Mouse (Mus musculus): ENCODE data around the gene Smad3. TPM values are rescaled to one million over a fixed set of nuclear protein-coding genes. Genes with fewer than 3 reads are reported as not detected.

Gene Smad3
- polyA plus RNA-seq, 1 experiment from 2014 or later, result 5.3 TPM

DNA sequence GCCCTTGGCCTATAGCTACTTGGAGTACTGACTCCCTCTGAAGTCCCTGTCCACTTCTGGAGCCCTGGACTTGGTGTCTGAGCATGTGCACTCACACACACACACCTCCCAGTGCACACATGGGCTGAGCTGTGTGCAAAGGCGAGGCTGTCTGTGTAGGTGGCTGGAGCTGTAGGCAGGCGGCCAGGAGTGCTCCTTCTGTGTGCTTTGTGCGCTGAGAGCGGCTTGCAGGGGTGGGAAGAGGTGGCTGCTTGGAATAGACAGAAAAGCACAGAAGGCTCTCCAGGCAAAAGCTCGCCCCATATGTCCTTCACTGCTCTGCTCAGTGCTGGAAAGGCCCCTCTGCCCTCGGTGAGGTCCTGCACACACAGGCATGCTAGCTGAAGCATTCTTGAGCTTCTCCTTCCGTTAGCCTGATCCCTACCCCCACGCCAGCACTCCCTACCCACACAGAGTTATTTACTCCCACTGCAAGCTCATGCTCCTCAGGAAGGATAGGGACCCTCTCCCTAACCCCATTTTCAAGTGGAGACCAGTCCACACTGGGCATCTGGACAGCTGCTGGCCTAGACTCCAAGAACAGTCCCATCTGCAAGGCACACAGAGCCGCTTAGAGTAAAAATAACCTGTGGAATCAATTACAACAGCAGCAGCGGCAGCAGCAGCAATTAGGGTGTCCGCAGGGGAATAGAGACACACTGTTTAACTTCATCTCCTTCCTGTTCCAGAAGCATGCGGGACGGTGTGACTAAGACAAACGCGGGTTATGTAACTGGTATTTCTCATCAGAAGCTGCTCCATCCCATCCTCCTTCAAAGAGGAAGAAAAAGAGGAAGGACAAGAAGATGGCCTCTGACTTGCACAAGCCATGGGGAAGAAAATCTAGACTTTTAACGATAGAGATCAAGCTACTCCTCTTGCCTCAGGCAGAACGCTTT lies 22.4 kb upstream of the Smad3 start:
- Histone ChIP-seq H3K36me3 (ENCODE audit: control insufficient read depth, insufficient read depth, low read length) (no peaks in the 10 kb centered on the region), H3K4me1 (replicated peaks; ENCODE audit: control insufficient read depth, insufficient read depth) (peaks cover 2% of the 10 kb centered on the region; the same call in 1 of the 2 replicates), H3K27me3 (ENCODE audit: control insufficient read depth, insufficient read depth, low read length) (no peaks in the 10 kb centered on the region), H3K4me3 (ENCODE audit: low read depth, low read length) (no peak overlapping the region), H3K9me3 (ENCODE audit: control insufficient read depth, low read length) (no peaks in the 10 kb centered on the region), H3K9ac (ENCODE audit: low read length) (no peak overlapping the region; the same call in 1 of the 2 replicates), H3K27ac (replicated peaks) (no peak overlapping the region; the same call in 1 of the 2 replicates), H3K4me2 (replicated peaks; ENCODE audit: low read depth) (0 out of 2 replicates have a peak overlapping the region, but pooled peaks have one; percentile 14)
- no peak for TF ChIP-seq EP300 (optimal IDR thresholded peaks at IDR 0.05)
- no peak for TF ChIP-seq CTCF (IDR thresholded peaks at IDR 0.05; ENCODE audit: low read depth)
- DNase-seq (ENCODE audit: low spot score) (peak; percentile 73), ATAC-seq (ENCODE audit: low FRiP score, low TSS enrichment) (peak; percentile 55; the same call in 1 of the 2 replicates)
- WGBS, result 18% methylated on average over 17 of the region's 17 CpGs

DNA sequence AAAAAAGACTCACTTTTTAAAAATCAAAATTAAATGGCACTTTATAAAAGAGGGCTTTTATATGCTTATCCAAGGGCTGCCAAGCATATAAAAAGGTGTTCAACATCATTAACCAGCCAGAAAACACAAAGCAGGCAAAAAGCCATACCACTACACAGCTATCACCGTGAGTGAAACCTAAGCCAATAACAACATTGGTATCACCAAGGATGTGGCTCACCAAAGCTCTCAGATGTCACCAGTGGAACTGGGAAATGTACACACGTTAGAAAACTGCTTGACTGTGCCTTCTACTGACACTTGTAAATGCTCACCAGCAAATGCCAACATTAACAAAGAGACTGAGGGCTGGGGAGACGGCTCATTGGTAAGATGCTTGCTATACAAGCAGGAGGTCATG lies 18.9 kb upstream of the Smad3 start:
- H3K27ac ChIP-seq (replicated peaks), result no peak overlapping the region
- no peaks in the 10 kb centered on the region for H3K36me3 ChIP-seq (ENCODE audit: control insufficient read depth, insufficient read depth, low read length)
- H3K9ac ChIP-seq (ENCODE audit: low read length), result no peak overlapping the region
- no peak overlapping the region for H3K4me3 ChIP-seq (ENCODE audit: low read depth, low read length)
- 70% methylated on average over 3 of the region's 3 CpGs for WGBS
- TF ChIP-seq EP300 (optimal IDR thresholded peaks at IDR 0.05), result no peak
- TF ChIP-seq CTCF (IDR thresholded peaks at IDR 0.05; ENCODE audit: low read depth), result no peak
- DNase-seq (ENCODE audit: low spot score) (no peak), ATAC-seq (ENCODE audit: low FRiP score, low TSS enrichment) (no peak)
- H3K4me1 ChIP-seq (replicated peaks; ENCODE audit: control insufficient read depth, insufficient read depth), result peaks cover 5% of the 10 kb centered on the region
- no peaks in the 10 kb centered on the region for H3K9me3 ChIP-seq (ENCODE audit: control insufficient read depth, low read length)
- no peaks in the 10 kb centered on the region for H3K27me3 ChIP-seq (ENCODE audit: control insufficient read depth, insufficient read depth, low read length)
- no peak overlapping the region for H3K4me2 ChIP-seq (replicated peaks; ENCODE audit: low read depth)

DNA sequence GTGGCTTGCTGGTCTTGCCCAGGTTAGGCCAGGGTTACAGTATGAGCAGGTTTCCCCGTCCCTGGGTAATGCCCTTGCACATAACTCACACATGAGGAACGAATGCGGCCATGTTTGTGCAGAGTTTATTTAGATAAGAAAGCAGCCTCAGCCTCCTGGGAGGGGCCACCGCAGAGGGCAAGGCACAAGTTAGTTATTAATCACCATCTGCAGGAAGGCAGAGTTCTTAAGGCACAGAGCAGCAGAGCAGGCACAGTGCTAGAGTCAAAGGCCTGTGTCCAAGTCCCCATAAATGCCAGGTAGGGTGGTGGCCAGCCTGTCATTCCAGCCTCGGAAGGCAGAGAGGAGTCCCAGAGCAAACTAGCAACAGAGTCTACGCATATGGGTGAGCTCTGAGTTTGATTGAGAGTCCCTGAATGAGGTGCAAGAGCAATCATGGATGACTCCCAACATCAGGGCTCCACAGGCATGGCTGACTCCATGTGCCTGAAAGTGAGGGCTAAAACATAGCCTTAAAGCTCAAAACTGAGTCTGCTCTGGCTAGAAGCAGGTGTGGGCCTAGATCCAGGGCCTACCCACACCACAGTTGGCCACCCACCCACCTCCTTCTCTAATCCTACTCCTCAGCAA lies 17.2 kb upstream of the Smad3 start:
- H3K27me3 ChIP-seq (ENCODE audit: control insufficient read depth, insufficient read depth, low read length), result no peaks in the 10 kb centered on the region
- no peak overlapping the region for H3K4me2 ChIP-seq (replicated peaks; ENCODE audit: low read depth)
- H3K9ac ChIP-seq (ENCODE audit: low read length), result no peak overlapping the region
- H3K4me3 ChIP-seq (ENCODE audit: low read depth, low read length), result no peak overlapping the region
- H3K4me1 ChIP-seq (replicated peaks; ENCODE audit: control insufficient read depth, insufficient read depth), result peaks cover 7% of the 10 kb centered on the region
- peak; percentile 84 for DNase-seq (ENCODE audit: low spot score)
- no peaks in the 10 kb centered on the region for H3K9me3 ChIP-seq (ENCODE audit: control insufficient read depth, low read length)
- TF ChIP-seq CTCF (IDR thresholded peaks at IDR 0.05; ENCODE audit: low read depth) (no peak), EP300 (optimal IDR thresholded peaks at IDR 0.05) (no peak)
- WGBS, result 36% methylated on average over 6 of the region's 6 CpGs
- peak overlapping the region; percentile 83 for H3K27ac ChIP-seq (replicated peaks)
- no peaks in the 10 kb centered on the region for H3K36me3 ChIP-seq (ENCODE audit: control insufficient read depth, insufficient read depth, low read length)
- ATAC-seq (ENCODE audit: low FRiP score, low TSS enrichment), result peak; percentile 91

DNA sequence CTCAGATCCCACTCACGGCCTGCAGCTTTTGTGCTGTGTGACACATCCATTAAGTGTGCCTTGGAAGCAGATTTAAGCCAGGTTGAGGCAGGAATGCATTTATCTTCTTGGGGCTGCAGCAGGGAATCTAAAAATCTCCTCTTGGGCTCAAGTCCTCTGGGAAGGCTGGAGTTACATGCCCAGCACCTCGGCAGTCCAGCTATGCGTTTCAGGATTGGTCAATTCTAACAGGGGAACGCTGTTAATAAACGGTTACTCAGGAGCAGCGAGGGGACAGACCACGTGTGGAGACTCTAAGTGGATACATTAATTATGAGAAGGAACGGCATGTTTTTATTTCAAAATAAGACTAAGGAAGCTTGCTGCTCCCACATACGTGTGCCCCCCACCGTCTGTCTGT lies 14.7 kb upstream of the Smad3 start:
- no peaks in the 10 kb centered on the region for H3K36me3 ChIP-seq (ENCODE audit: control insufficient read depth, insufficient read depth, low read length)
- H3K9me3 ChIP-seq (ENCODE audit: control insufficient read depth, low read length), result no peaks in the 10 kb centered on the region
- no peak for TF ChIP-seq CTCF (IDR thresholded peaks at IDR 0.05; ENCODE audit: low read depth)
- TF ChIP-seq EP300 (optimal IDR thresholded peaks at IDR 0.05), result no peak
- 35% methylated on average over 10 of the region's 10 CpGs for WGBS
- ATAC-seq (ENCODE audit: low FRiP score, low TSS enrichment), result no peak
- no peak overlapping the region for H3K4me3 ChIP-seq (ENCODE audit: low read depth, low read length)
- H3K27ac ChIP-seq (replicated peaks), result peak overlapping the region; percentile 53; the same call in 1 of the 2 replicates
- no peaks in the 10 kb centered on the region for H3K27me3 ChIP-seq (ENCODE audit: control insufficient read depth, insufficient read depth, low read length)
- H3K4me1 ChIP-seq (replicated peaks; ENCODE audit: control insufficient read depth, insufficient read depth), result peaks cover 7% of the 10 kb centered on the region
- H3K9ac ChIP-seq (ENCODE audit: low read length), result no peak overlapping the region
- no peak for DNase-seq (ENCODE audit: low spot score)
- H3K4me2 ChIP-seq (replicated peaks; ENCODE audit: low read depth), result no peak overlapping the region

DNA sequence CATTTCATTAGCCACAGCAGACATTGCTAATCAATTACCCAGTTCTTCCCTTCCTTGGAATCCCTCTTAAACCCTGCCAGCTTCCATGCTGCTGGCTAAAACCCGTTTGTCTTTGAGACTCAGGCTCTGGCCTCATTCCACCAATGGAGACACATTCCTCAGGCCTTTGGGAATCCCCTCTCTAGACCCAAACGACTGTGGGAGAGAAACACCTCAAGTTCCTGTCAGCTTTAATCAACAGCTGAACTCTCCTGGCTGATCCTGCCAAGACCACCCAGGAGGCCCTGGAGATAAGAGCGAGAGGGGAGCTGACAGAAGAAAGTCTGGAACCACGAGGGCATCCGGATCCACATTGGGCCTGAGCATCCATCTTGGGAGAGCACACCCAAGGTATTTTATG lies 13.9 kb upstream of the Smad3 start:
- H3K27me3 ChIP-seq (ENCODE audit: control insufficient read depth, insufficient read depth, low read length), result no peaks in the 10 kb centered on the region
- peaks cover 7% of the 10 kb centered on the region for H3K4me1 ChIP-seq (replicated peaks; ENCODE audit: control insufficient read depth, insufficient read depth)
- no peak overlapping the region for H3K4me2 ChIP-seq (replicated peaks; ENCODE audit: low read depth)
- no peaks in the 10 kb centered on the region for H3K9me3 ChIP-seq (ENCODE audit: control insufficient read depth, low read length)
- DNase-seq (ENCODE audit: low spot score) (no peak), ATAC-seq (ENCODE audit: low FRiP score, low TSS enrichment) (no peak)
- no peak overlapping the region for H3K27ac ChIP-seq (replicated peaks)
- no peaks in the 10 kb centered on the region for H3K36me3 ChIP-seq (ENCODE audit: control insufficient read depth, insufficient read depth, low read length)
- no peak overlapping the region for H3K9ac ChIP-seq (ENCODE audit: low read length)
- TF ChIP-seq EP300 (optimal IDR thresholded peaks at IDR 0.05), result no peak
- H3K4me3 ChIP-seq (ENCODE audit: low read depth, low read length), result no peak overlapping the region
- WGBS, result 32% methylated on average over 5 of the region's 5 CpGs

Measured in stomach, postnatal 0 days (tissue).